Mouse (Mus musculus): ENCODE measurements around the gene Ywhag. TPM values are rescaled to one million over a fixed set of nuclear protein-coding genes. Genes with fewer than 3 reads are reported as not detected.

The Ywhag gene
- polyA plus RNA-seq, 1 experiment from 2014 or later, result 164 TPM

DNA sequence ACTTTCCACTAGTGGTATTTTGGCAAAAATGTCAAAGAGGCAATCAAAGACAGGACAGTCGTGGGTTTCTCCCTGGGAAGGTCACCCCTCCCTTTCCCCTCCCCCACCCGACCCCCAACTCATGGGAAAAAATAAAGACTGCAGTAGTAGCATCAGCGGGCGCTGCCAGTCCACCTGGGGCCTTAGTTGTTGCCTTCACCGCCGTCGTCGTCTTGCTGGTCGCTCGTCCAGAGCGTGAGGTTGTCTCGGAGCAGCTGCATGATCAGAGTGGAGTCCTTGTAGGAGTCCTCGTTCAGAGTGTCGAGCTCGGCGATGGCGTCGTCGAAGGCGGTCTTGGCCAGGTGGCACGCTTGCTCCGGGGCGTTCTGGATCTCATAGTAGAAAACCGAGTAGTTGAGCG lies 23.6 kb downstream of the Ywhag start:
- no peaks in the 10 kb centered on the region for H3K9me3 ChIP-seq
- H3K36me3 ChIP-seq, result peaks cover 74% of the 10 kb centered on the region
- H3K4me1 ChIP-seq, result peaks cover 14% of the 10 kb centered on the region
- ATAC-seq (ENCODE audit: insufficient number of reproducible peaks, insufficient read depth, low FRiP score, low TSS enrichment, low read depth), result no peak
- 91% methylated on average over 25 of the region's 25 CpGs for whole genome bisulfite sequencing
- H3K27ac ChIP-seq, result no peak overlapping the region
- no peak overlapping the region for H3K4me2 ChIP-seq
- no peaks in the 10 kb centered on the region for H3K27me3 ChIP-seq
- no peak overlapping the region for H3K9ac ChIP-seq
- no peak overlapping the region for H3K4me3 ChIP-seq

DNA sequence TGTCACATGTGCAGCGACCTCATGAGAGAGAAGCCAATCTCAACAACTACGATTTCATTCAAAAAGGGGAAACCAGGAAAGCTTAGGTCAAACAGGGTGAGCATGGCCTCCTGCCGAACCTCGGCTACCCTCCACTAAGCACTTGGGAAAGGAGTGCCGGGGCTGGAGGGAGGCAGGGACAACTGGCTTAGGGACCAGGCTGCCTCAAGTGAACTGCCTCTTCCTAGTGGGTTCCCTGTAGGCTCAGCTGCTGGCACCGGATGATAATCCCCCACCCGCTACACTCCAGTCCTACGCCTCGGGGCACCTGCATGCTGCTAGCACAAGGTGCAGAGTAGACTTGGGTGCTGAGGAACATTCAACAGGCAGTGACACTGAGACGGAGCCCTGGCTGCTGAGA lies 24.8 kb downstream of the Ywhag start:
- 88% methylated on average over 10 of the region's 10 CpGs for WGBS
- Histone ChIP-seq H3K9ac (no peak overlapping the region), H3K9me3 (no peaks in the 10 kb centered on the region), H3K27ac (no peak overlapping the region; the same call in 1 of the 2 replicates), H3K4me1 (peaks cover 20% of the 10 kb centered on the region), H3K36me3 (peaks cover 72% of the 10 kb centered on the region), H3K27me3 (no peaks in the 10 kb centered on the region), H3K4me2 (no peak overlapping the region), H3K4me3 (no peak overlapping the region)
- no peak for ATAC-seq (ENCODE audit: insufficient number of reproducible peaks, insufficient read depth, low FRiP score, low TSS enrichment, low read depth)

DNA sequence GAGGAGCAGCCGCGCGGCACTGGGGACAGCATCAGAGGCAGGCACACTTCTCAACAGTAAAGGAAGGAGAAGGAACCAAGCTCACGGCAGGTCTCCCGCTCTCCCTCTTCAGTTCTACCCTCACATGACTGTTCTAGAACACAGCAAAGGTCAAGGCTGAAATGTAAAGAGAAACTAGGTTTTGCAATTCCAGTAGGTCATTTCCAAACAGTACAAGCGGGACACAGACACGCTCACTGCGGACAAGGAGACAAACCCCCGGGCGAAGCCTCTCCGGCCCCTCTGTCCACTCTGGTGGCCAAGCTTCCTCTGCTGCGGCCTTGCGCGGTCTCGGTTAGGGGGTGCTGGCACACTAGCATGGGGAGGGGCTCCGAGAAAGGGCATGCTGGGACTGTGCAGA lies 25.4 kb downstream of the Ywhag start:
- Histone ChIP-seq H3K27ac (no peak overlapping the region), H3K27me3 (no peaks in the 10 kb centered on the region), H3K9me3 (no peaks in the 10 kb centered on the region), H3K36me3 (peaks cover 69% of the 10 kb centered on the region), H3K9ac (no peak overlapping the region), H3K4me1 (peaks cover 27% of the 10 kb centered on the region), H3K4me2 (no peak overlapping the region), H3K4me3 (no peak overlapping the region)
- no peak for ATAC-seq (ENCODE audit: insufficient number of reproducible peaks, insufficient read depth, low FRiP score, low TSS enrichment, low read depth)
- 93% methylated on average over 16 of the region's 16 CpGs for WGBS

DNA sequence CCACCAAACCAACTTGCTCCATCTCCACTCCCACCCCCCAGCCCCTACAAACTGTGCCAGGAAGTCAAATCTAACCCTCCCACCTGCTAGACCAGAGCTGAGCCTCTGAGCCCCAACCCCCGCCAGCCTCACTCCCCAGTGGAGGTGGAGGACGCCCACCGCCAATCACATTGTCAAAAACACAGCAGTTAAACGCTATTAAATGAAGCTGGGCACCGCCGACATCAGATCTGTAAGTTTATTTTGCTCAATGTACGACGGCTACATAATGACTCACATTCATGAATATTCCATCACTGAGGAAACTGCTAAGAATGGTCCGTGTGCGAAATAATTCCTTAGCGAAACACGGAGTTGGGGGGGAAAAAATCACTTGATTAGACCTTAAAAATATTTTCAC lies 26.2 kb downstream of the Ywhag start:
- no peak overlapping the region for H3K4me2 ChIP-seq
- no peak for ATAC-seq (ENCODE audit: insufficient number of reproducible peaks, insufficient read depth, low FRiP score, low TSS enrichment, low read depth)
- H3K9me3 ChIP-seq, result no peaks in the 10 kb centered on the region
- peaks cover 61% of the 10 kb centered on the region for H3K36me3 ChIP-seq
- no peak overlapping the region for H3K9ac ChIP-seq
- WGBS, result 79% methylated on average over 12 of the region's 12 CpGs
- H3K4me3 ChIP-seq, result no peak overlapping the region
- H3K27me3 ChIP-seq, result no peaks in the 10 kb centered on the region
- H3K4me1 ChIP-seq, result peaks cover 33% of the 10 kb centered on the region
- no peak overlapping the region; the same call in 1 of the 2 replicates for H3K27ac ChIP-seq

DNA sequence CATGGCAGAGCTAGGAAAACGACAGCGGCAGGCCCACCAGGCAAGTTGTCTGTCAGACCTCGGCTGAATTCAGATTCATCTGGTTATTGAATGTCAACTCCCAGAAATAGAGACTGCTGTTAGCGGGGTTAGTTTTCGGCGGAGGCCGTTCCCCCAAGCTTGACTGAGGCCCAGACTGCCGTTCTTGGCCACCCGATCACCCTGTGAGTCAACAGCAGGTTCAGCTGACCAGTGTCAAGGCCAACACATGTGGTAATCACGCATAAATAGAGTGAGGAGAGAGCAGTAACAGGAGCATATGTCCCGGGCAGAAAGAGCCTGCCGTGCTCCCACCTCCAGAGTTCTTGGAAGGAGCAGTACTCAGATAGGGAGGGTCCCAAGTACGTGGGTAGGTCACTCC lies 27.2 kb downstream of the Ywhag start:
- WGBS, result 81% methylated on average over 13 of the region's 13 CpGs
- Histone ChIP-seq H3K4me3 (no peak overlapping the region), H3K4me2 (no peak overlapping the region), H3K36me3 (peaks cover 58% of the 10 kb centered on the region), H3K9ac (no peak overlapping the region), H3K9me3 (no peaks in the 10 kb centered on the region), H3K27ac (no peak overlapping the region), H3K4me1 (peaks cover 36% of the 10 kb centered on the region), H3K27me3 (no peaks in the 10 kb centered on the region)
- no peak for ATAC-seq (ENCODE audit: insufficient number of reproducible peaks, insufficient read depth, low FRiP score, low TSS enrichment, low read depth)

DNA sequence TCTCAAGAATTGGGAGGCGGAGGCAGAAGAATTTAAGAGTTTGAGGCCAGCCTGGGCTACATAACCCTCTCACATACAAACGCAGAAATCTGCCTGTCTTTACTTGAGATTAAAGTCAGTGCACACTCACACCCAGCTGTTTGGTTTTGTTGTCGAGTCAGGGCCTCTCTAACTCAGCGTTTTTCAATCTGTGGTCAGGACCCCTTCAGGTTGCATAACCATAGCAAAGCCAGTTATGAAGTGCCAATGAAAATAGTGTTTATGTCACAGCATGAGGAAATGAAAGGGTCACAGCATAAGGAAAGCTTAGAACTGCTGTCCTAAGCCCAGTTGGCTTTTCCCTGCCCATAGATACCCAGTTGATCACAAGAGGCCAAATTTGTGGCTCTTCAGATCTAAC lies 27.6 kb downstream of the Ywhag start:
- 81% methylated on average over 4 of the region's 4 CpGs for WGBS
- H3K9ac ChIP-seq, result no peak overlapping the region

DNA sequence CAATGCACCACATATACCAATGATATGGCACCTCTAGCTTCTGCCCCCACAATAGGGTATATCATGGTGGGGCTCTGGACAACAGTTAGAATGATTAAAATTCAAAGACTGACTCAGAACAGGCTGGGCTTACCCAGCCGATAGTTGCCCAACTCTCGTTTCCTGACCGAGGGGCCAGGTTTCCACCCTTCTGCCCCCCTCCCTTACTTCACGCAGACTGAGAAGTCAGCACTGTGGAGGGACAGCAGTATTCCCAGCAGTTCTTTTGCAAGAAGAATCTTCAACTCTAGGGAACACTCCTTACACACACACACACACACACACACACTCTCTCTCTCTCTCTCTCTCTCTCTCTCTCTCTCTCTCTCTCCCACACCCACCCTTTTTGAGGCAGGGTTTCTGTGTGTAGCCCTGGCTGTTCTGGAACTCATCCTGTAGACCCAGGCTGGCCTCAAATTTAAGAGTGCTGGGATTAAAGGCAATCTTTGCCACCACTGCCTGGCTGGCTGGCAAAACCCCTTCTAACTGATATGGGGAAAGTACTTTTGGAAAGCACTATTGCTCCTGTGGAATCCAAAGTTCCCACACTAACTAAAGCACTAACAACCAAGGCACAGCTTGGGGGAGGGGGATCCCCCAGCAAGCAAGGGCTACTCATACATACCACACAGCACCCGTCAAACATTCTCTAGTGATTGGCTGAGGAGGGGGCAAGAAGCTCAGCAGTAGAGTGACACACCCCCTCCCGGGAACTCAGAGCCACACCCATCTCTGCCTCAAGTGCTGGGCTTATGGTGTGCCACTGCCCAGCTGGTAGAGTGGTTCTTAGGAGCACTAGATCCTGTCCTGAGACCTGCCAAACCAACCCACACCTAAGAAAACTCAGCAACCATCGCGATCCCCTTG lies 28.8 kb downstream of the Ywhag start:
- H3K4me3 ChIP-seq, result no peak overlapping the region
- H3K27me3 ChIP-seq, result no peaks in the 10 kb centered on the region
- H3K36me3 ChIP-seq, result peaks cover 44% of the 10 kb centered on the region
- no peak for ATAC-seq (ENCODE audit: insufficient number of reproducible peaks, insufficient read depth, low FRiP score, low TSS enrichment, low read depth)
- H3K9me3 ChIP-seq, result no peaks in the 10 kb centered on the region
- 61% methylated on average over 8 of the region's 8 CpGs for WGBS
- H3K4me2 ChIP-seq, result no peak overlapping the region
- H3K9ac ChIP-seq, result no peak overlapping the region
- 0 out of 2 replicates have a peak overlapping the region, but pooled peaks have one; percentile 8 for H3K27ac ChIP-seq
- H3K4me1 ChIP-seq, result peaks cover 36% of the 10 kb centered on the region

More for the DNA sequence above, 27.6 kb downstream of the Ywhag start:
- Histone ChIP-seq H3K4me3 (no peak overlapping the region), H3K4me1 (peaks cover 36% of the 10 kb centered on the region), H3K9me3 (no peaks in the 10 kb centered on the region), H3K27ac (no peak overlapping the region), H3K36me3 (peaks cover 56% of the 10 kb centered on the region), H3K27me3 (no peaks in the 10 kb centered on the region), H3K4me2 (no peak overlapping the region)
- no peak for ATAC-seq (ENCODE audit: insufficient number of reproducible peaks, insufficient read depth, low FRiP score, low TSS enrichment, low read depth)

DNA sequence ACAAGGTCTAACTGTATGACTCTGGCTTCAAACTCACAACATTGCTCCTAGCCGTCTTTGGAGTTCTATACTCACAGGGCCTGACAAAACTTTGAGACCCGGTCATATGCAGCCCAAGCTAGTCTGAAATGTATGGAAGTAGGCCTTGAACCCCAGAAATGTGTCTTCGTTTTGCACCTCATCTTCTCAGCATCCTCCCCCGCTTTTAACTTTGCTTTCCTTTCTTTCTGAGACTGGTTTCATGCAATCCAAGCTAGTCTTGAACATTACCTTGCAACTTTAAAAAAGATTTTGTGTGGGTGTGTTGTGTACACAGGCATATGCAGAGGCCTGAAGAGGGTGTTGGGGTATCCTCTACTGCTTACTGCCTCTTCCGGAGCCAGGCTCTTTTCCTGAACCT lies 30.2 kb downstream of the Ywhag start:
- Histone ChIP-seq H3K27ac (peak overlapping the region; percentile 69), H3K9me3 (no peaks in the 10 kb centered on the region), H3K4me2 (peak overlapping the region; percentile 81), H3K9ac (no peak overlapping the region), H3K36me3 (peaks cover 31% of the 10 kb centered on the region), H3K4me3 (peak overlapping the region; percentile 48; the same call in 1 of the 2 replicates), H3K4me1 (peaks cover 34% of the 10 kb centered on the region), H3K27me3 (no peaks in the 10 kb centered on the region)
- WGBS, result 59% methylated on average over 5 of the region's 5 CpGs
- ATAC-seq (ENCODE audit: insufficient number of reproducible peaks, insufficient read depth, low FRiP score, low TSS enrichment, low read depth), result no peak

DNA sequence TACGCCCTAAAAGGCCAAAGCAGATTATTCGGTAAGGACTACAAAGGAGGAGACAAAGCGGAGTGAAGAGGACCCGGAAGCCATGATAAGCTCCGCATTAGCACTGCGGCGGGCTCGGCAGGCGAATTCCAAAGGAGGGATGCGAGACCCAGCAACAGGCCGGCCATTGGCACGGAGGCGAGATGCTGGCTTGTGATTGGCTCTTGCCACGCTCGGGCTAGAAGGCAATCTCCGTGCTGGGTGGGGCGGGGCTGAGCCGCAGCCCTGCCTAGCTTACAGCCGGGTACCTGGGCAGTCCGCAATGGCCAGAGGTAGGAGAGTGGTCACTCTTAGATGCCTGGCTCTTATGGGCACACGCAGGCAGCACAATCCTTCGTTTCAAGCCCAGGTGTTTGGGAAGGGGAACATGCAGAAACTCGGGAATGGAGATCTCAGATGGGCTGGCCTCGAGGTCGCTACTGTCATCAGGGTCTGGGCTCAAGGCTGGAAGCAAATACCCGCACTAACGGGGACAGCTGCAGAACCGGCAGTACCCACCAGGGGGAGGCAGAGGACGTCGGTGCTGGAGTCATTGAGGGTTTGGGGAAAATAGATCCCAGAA lies 30.8 kb downstream of the Ywhag start:
- H3K9me3 ChIP-seq, result no peaks in the 10 kb centered on the region
- H3K4me1 ChIP-seq, result peaks cover 29% of the 10 kb centered on the region
- H3K4me3 ChIP-seq, result peak overlapping the region; percentile 48
- under 1% methylated on average over 30 of the region's 30 CpGs for WGBS
- peak; percentile 90 for ATAC-seq (ENCODE audit: insufficient number of reproducible peaks, insufficient read depth, low FRiP score, low TSS enrichment, low read depth)
- H3K36me3 ChIP-seq, result peaks cover 25% of the 10 kb centered on the region
- peak overlapping the region; percentile 69 for H3K27ac ChIP-seq
- no peaks in the 10 kb centered on the region for H3K27me3 ChIP-seq
- peak overlapping the region; percentile 81 for H3K4me2 ChIP-seq
- H3K9ac ChIP-seq, result peak overlapping the region; percentile 69

DNA sequence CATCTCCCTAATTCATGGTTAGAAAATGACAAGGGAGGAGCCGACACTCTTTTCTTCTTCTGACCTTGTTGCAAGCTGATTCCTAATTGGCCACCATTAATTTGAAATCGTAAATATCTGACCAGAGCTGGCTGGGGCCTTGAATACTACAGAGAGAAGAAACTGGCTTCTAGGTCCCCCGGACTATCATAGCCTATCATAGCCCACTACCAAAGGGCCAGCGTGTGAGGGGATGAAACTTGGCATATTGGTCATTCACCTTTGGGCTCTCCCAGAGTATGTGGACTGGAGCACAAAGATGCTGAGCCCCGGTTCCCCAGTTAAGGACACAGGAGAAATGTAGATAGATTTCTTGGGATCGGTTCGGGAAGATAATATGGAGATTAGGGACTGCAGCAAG lies 31.4 kb downstream of the Ywhag start:
- WGBS, result 29% methylated on average over 7 of the region's 7 CpGs
- H3K4me2 ChIP-seq, result peak overlapping the region; percentile 81
- no peak for ATAC-seq (ENCODE audit: insufficient number of reproducible peaks, insufficient read depth, low FRiP score, low TSS enrichment, low read depth)
- peak overlapping the region; percentile 69 for H3K27ac ChIP-seq
- H3K27me3 ChIP-seq, result no peaks in the 10 kb centered on the region
- peaks cover 21% of the 10 kb centered on the region for H3K36me3 ChIP-seq
- H3K9me3 ChIP-seq, result no peaks in the 10 kb centered on the region
- peaks cover 28% of the 10 kb centered on the region for H3K4me1 ChIP-seq
- H3K4me3 ChIP-seq, result peak overlapping the region; percentile 48
- peak overlapping the region; percentile 69 for H3K9ac ChIP-seq

DNA sequence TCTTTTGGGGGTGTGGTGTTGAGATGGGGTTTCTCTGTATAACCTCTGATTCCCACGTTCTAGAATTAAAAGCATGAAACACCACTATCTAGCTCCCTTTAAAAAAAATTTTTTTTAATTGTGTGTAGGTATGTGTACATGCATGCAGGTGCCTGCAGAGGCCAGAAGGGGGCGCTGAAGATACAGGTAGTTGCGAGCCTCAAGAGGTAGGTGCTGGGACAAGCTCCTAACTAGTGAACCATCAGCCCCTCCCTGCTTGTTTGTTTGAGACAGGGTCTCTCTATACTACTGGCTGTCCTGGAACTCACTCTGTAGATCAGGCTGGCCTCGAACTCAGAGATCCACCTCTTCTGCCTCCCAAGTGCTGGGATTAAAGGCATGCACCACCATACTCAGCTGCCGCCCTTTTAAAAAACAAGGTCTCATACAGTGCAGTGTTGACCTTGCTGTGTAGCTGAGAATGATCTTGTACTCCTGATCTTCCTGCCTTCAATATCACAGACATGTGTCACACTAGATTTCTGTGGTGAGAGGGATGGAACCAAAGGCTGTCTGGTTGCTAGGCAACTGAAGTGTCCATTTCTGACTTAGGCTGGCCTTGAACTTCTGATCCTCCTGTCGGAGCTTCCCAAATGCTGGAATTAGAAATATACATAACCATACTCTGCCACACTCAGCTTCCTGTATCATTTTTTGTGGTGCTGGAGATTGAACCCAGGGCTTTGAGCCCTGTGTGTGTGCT lies 32.9 kb downstream of the Ywhag start:
- H3K9me3 ChIP-seq, result no peaks in the 10 kb centered on the region
- WGBS, result 63% methylated on average over 6 of the region's 6 CpGs
- no peak overlapping the region for H3K9ac ChIP-seq
- H3K4me3 ChIP-seq, result no peak overlapping the region
- H3K4me1 ChIP-seq, result peaks cover 25% of the 10 kb centered on the region
- ATAC-seq (ENCODE audit: insufficient number of reproducible peaks, insufficient read depth, low FRiP score, low TSS enrichment, low read depth), result no peak
- H3K4me2 ChIP-seq, result no peak overlapping the region
- H3K27ac ChIP-seq, result no peak overlapping the region
- H3K27me3 ChIP-seq, result no peaks in the 10 kb centered on the region
- peaks cover 5% of the 10 kb centered on the region for H3K36me3 ChIP-seq

Measured in embryonic facial prominence, embryonic 13.5 days (tissue).